Mouse (Mus musculus): ENCODE results near the gene Amn. TPM values are rescaled to one million over a fixed set of nuclear protein-coding genes. Genes with fewer than 3 reads are reported as not detected.

The Amn gene
- polyA plus RNA-seq, 1 experiment from 2014 or later: 123 TPM

DNA sequence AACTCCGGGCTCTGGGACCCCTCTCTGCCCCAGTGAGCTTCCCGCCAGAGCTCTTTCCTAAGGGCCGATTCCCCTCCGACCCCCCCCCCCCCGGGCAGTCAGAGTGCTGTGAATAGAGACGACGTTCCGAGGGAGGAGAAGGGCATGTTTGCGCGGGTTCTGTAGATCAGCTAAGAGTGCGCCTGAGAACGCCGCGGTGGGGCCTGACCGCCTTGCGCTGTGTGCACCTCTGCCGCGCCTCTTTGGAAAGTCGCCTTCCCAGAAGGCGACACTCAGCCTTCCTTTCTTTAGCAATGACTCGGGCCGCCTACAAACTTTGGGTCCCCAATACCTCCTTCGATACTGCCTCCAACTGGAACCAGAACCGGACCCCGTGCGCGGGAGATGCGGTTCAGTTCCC is 511 bp downstream of the Amn start:
- Histone ChIP-seq H3K4me2 (ENCODE audit: low read length) (peak overlapping the region; percentile 45), H3K4me3 (replicated peaks; ENCODE audit: low read depth, low read length) (peak overlapping the region; percentile 27), H3K27ac (peak overlapping the region; percentile 37; the same call in 1 of the 2 replicates), H3K9me3 (replicated peaks; ENCODE audit: low read length) (no peaks in the 10 kb centered on the region), H3K27me3 (ENCODE audit: insufficient read depth, low read length) (peaks cover 51% of the 10 kb centered on the region), H3K9ac (ENCODE audit: low read depth, low read length) (peak overlapping the region; percentile 50; the same call in 1 of the 2 replicates), H3K4me1 (replicated peaks; ENCODE audit: insufficient read depth, low read length) (peaks cover 15% of the 10 kb centered on the region), H3K36me3 (ENCODE audit: insufficient read depth, low read length) (no peaks in the 10 kb centered on the region)
- ATAC-seq (replicated peaks; ENCODE audit: low FRiP score, low read depth) (no peak), DNase-seq (ENCODE audit: low spot score) (no peak)
- no peak for TF ChIP-seq CTCF (IDR thresholded peaks at IDR 0.05; ENCODE audit: low read depth)
- WGBS: 7% methylated on average over 25 of the region's 28 CpGs

DNA sequence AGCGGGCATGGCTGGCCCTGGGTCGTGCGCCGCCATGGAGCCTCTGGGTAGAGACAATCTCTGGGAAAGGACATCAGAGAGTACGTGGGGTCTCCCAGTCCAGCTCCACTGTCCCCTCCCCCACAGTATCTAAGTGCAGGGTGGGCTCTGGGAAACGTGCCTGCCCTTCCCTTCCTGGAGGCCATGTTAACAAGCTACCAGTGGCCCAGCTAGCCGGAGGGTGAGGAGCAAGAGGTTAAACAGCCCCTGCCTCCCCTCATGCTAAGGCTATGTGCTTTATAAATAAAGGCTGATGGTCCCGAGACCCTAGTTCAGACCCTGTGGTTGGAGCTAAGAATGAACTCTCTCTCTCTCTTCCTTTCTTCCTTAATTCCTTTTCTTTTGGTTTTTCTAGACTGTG is 1.1 kb downstream of the Amn start:
- DNase-seq (ENCODE audit: low spot score) (no peak), ATAC-seq (replicated peaks; ENCODE audit: low FRiP score, low read depth) (no peak)
- Histone ChIP-seq H3K4me1 (replicated peaks; ENCODE audit: insufficient read depth, low read length) (peaks cover 15% of the 10 kb centered on the region), H3K4me3 (replicated peaks; ENCODE audit: low read depth, low read length) (peak overlapping the region; percentile 27), H3K9me3 (replicated peaks; ENCODE audit: low read length) (no peaks in the 10 kb centered on the region), H3K27ac (no peak overlapping the region), H3K4me2 (ENCODE audit: low read length) (peak overlapping the region; percentile 45), H3K36me3 (ENCODE audit: insufficient read depth, low read length) (no peaks in the 10 kb centered on the region), H3K27me3 (ENCODE audit: insufficient read depth, low read length) (peaks cover 55% of the 10 kb centered on the region), H3K9ac (ENCODE audit: low read depth, low read length) (0 out of 2 replicates have a peak overlapping the region, but pooled peaks have one; percentile 50)
- TF ChIP-seq CTCF (IDR thresholded peaks at IDR 0.05; ENCODE audit: low read depth): no peak
- WGBS: 8% methylated on average over 8 of the region's 8 CpGs

DNA sequence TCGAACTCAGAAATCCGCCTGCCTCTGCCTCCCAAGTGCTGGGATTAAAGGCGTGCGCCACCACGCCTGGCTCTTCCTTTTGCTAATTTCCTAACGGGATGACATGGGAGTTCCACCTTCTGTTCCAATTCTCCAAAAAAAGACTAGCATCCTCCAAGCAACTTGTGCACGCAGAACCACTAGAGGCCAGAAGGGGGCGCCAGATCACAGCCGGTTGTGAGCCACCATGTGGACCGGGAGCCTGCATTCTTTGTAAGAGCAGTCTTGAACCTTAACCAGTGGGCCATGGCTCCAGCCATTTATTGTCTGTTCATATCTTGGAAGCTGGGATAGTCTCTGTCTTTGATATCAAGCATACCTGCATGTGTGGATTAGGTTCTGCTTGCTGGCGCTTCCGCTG is 1.5 kb downstream of the Amn start:
- Histone ChIP-seq H3K36me3 (ENCODE audit: insufficient read depth, low read length) (no peaks in the 10 kb centered on the region), H3K9ac (ENCODE audit: low read depth, low read length) (no peak overlapping the region), H3K4me1 (replicated peaks; ENCODE audit: insufficient read depth, low read length) (peaks cover 15% of the 10 kb centered on the region), H3K4me3 (replicated peaks; ENCODE audit: low read depth, low read length) (no peak overlapping the region), H3K4me2 (ENCODE audit: low read length) (no peak overlapping the region), H3K27ac (no peak overlapping the region), H3K27me3 (ENCODE audit: insufficient read depth, low read length) (peaks cover 55% of the 10 kb centered on the region), H3K9me3 (replicated peaks; ENCODE audit: low read length) (no peaks in the 10 kb centered on the region)
- peak; percentile 97 for TF ChIP-seq CTCF (IDR thresholded peaks at IDR 0.05; ENCODE audit: low read depth)
- WGBS: 22% methylated on average over 12 of the region's 12 CpGs
- DNase-seq (ENCODE audit: low spot score): peak; percentile 84
- no peak for ATAC-seq (replicated peaks; ENCODE audit: low FRiP score, low read depth)

DNA sequence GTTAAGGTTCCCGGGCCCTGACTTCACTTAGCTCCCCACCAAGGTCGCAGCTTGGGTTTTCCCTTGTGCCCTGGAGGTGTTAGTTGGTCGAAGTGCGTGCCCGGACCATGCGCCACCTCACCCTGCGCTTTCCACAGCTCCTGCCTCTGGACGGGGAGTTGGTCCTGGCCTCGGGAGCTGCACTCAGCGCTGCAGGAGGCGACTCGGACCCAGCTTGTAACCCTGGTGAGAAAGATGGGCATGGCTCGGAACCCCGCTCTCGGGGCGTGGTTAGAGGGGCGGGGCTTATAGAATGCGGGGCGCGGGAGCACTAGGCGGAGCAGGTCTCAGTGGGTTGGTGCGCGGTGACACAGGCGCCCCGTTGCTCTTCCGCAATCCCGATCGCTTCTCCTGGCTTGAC is 3.1 kb downstream of the Amn start:
- Histone ChIP-seq H3K36me3 (ENCODE audit: insufficient read depth, low read length) (no peaks in the 10 kb centered on the region), H3K9me3 (replicated peaks; ENCODE audit: low read length) (no peaks in the 10 kb centered on the region), H3K27ac (no peak overlapping the region), H3K27me3 (ENCODE audit: insufficient read depth, low read length) (peaks cover 55% of the 10 kb centered on the region), H3K4me1 (replicated peaks; ENCODE audit: insufficient read depth, low read length) (peaks cover 15% of the 10 kb centered on the region), H3K4me2 (ENCODE audit: low read length) (peak overlapping the region; percentile 60), H3K4me3 (replicated peaks; ENCODE audit: low read depth, low read length) (peak overlapping the region; percentile 30), H3K9ac (ENCODE audit: low read depth, low read length) (no peak overlapping the region)
- no peak for TF ChIP-seq CTCF (IDR thresholded peaks at IDR 0.05; ENCODE audit: low read depth)
- WGBS: 4% methylated on average over 28 of the region's 28 CpGs
- ATAC-seq (replicated peaks; ENCODE audit: low FRiP score, low read depth) (no peak), DNase-seq (ENCODE audit: low spot score) (no peak)

DNA sequence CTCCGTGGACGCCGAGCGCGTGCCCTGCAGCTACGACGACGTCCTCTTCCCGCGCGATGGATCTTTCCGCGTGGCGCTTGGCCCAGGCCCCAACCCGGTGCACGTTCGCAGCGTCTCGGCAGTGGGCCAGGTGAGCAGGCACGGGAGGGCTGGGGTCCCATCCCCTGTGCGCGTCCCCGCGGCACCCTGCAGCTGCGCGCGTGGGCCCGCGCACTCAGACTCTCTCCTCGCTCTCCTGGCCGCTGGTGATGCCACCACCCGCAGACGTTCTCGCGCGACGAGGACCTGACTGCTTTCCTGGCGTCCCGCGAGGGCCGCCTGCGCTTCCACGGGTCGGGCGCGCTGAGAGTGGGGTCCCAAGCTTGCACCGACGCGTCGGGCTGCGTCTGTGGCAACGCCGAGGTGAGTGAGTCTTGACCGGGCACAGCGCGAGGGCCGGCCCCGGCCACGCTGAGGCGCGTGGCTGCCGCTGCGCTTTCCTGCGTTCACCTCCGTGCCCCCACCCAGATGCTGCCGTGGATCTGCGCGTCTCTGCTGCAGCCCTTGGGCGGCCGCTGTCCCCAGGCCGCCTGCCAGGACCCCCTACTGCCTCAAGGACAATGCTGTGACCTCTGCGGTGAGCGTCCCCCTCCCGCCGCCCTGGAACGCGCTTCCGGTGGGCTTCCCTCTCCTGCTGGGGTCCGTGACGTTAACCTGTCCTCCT is 3.7 kb downstream of the Amn start:
- 1% methylated on average over 80 of the region's 80 CpGs for WGBS
- H3K27me3 ChIP-seq (ENCODE audit: insufficient read depth, low read length): peaks cover 54% of the 10 kb centered on the region
- DNase-seq (ENCODE audit: low spot score) (no peak), ATAC-seq (replicated peaks; ENCODE audit: low FRiP score, low read depth) (no peak)
- peaks cover 15% of the 10 kb centered on the region for H3K4me1 ChIP-seq (replicated peaks; ENCODE audit: insufficient read depth, low read length)
- H3K9me3 ChIP-seq (replicated peaks; ENCODE audit: low read length): no peaks in the 10 kb centered on the region
- H3K36me3 ChIP-seq (ENCODE audit: insufficient read depth, low read length): no peaks in the 10 kb centered on the region
- peak overlapping the region; percentile 60 for H3K4me2 ChIP-seq (ENCODE audit: low read length)
- H3K9ac ChIP-seq (ENCODE audit: low read depth, low read length): 0 out of 2 replicates have a peak overlapping the region, but pooled peaks have one; percentile 19
- H3K27ac ChIP-seq: no peak overlapping the region
- peak overlapping the region; percentile 30 for H3K4me3 ChIP-seq (replicated peaks; ENCODE audit: low read depth, low read length)
- TF ChIP-seq CTCF (IDR thresholded peaks at IDR 0.05; ENCODE audit: low read depth): no peak

DNA sequence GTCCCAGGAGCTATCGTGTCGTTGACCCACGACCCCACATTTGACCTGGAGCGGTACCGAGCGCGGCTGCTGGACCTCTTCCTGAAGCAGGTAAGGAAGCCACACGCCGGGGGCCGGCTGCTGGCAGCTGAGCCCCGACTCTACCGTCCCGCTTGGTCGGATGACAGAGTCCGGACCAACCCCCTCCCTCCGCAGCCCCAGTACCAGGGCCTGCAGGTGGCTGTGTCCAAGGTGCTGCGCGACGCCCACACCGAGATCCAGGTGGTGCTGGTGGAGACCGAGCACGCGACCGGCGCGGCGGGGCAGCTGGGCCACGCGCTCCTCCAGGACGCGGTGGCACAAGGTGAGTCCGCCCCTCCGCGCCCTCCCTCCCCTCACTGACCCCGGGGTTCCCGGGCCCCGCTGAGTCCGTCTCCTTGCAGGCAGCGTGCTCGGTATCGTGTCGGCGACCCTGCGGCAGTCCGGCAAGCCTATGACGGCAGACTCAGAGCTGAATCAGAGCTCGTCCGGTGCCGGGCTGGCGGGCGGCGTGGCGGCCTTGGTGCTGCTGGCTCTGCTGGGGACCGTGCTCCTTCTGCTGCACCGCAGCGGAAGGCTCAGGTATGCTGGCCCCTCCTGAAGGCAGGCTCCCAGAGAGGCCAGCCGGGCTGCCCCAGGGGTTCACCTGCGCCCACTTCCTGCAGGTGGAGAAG is 4.4 kb downstream of the Amn start:
- H3K4me3 ChIP-seq (replicated peaks; ENCODE audit: low read depth, low read length): peak overlapping the region; percentile 30
- TF ChIP-seq CTCF (IDR thresholded peaks at IDR 0.05; ENCODE audit: low read depth): no peak
- DNase-seq (ENCODE audit: low spot score): no peak
- H3K27ac ChIP-seq: no peak overlapping the region
- no peaks in the 10 kb centered on the region for H3K9me3 ChIP-seq (replicated peaks; ENCODE audit: low read length)
- H3K9ac ChIP-seq (ENCODE audit: low read depth, low read length): 0 out of 2 replicates have a peak overlapping the region, but pooled peaks have one; percentile 19
- peak overlapping the region; percentile 60 for H3K4me2 ChIP-seq (ENCODE audit: low read length)
- WGBS: 1% methylated on average over 57 of the region's 58 CpGs
- H3K36me3 ChIP-seq (ENCODE audit: insufficient read depth, low read length): no peaks in the 10 kb centered on the region
- peaks cover 15% of the 10 kb centered on the region for H3K4me1 ChIP-seq (replicated peaks; ENCODE audit: insufficient read depth, low read length)
- peaks cover 49% of the 10 kb centered on the region for H3K27me3 ChIP-seq (ENCODE audit: insufficient read depth, low read length)
- no peak for ATAC-seq (replicated peaks; ENCODE audit: low FRiP score, low read depth)
